Mouse (Mus musculus): ENCODE results near the gene Ech1.

DNA sequence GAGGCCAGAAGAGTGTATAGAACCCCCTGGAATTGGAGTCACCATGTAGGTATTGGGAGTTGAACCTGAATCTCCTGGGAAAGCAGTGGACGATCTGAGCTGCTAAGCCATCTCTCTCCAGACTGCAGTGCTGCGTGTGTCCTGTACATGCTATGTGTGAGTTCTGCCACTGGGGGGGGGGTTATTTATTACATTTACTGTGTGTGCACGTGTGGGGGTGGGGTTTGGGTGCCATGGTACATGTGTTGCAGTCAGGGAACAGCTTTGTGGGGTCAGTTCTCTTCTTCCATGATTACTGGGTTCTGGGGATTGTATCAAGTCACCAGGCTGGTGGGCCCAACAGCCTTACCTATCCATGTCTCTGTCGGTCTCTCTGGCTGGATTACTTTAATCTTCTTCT, 18.1 kb upstream of the Ech1 start:
- TF ChIP-seq CTCF (IDR thresholded peaks at IDR 0.05; ENCODE audit: low read depth) = no peak
- TF ChIP-seq EP300 (IDR thresholded peaks at IDR 0.05; ENCODE audit: low read depth) = no peak

All from heart, postnatal 0 days (tissue).